Mouse (Mus musculus) ES-E14 (cell line): Measurements from ENCODE around the gene Mrpl48. TPM values are rescaled to one million over a fixed set of nuclear protein-coding genes. Genes with fewer than 3 reads are reported as not detected.

Experiments
- DNase-seq: peaks from one replicate; pipeline ENCODE4 v3.0.0-alpha.2; 2013; ENCODE audit warnings: low read depth, low spot score
- H3K27ac ChIP-seq: 2 replicates; pipeline ENCODE4 v1.5.1; 2012; ENCODE audit warnings: low read depth, mild to moderate bottlenecking, low read length, moderate library complexity, mixed read lengths; ENCODE audit not compliant: poor library complexity, insufficient read depth, severe bottlenecking
- H3K36me3 ChIP-seq: 2 replicates; pipeline ENCODE4 v1.6.1; 2012; ENCODE audit warnings: mild to moderate bottlenecking, low read length, moderate library complexity, mixed read lengths; ENCODE audit not compliant: control insufficient read depth, poor library complexity, insufficient read depth, severe bottlenecking
- H3K4me1 ChIP-seq, 2 experiments: fragments of 150-350 bp in 1 of 2; sonication (generic) in 1 of 2; 2 replicates each; pipeline ENCODE4 v1.6.1; 2012; ENCODE audit warnings: low read length in 2 of 2, mild to moderate bottlenecking in 1 of 2, mixed read lengths in 1 of 2; ENCODE audit not compliant: control insufficient read depth in 2 of 2, insufficient read depth in 2 of 2, poor library complexity in 1 of 2
- H3K4me3 ChIP-seq, 2 experiments: fragments of 150-350 bp in 1 of 2; sonication (generic) in 1 of 2; 2 replicates each; pipeline ENCODE4 v1.5.1; 2012; ENCODE audit warnings: low read length in 2 of 2, low read depth in 1 of 2, mild to moderate bottlenecking in 1 of 2, mixed read lengths in 1 of 2; ENCODE audit not compliant: insufficient read depth in 1 of 2, poor library complexity in 1 of 2, severe bottlenecking in 1 of 2
- H3K9ac ChIP-seq: 2 replicates; pipeline ENCODE4 v1.6.1; 2012; ENCODE audit warnings: low read depth, mild to moderate bottlenecking, low read length, mixed read lengths; ENCODE audit not compliant: poor library complexity, insufficient read depth, severe bottlenecking
- H3K9me3 ChIP-seq: fragments of 150-350 bp; sonication (generic); 2 replicates; pipeline ENCODE4 v1.6.1; 2012; ENCODE audit warnings: low read depth, mild to moderate bottlenecking, low read length; ENCODE audit not compliant: control insufficient read depth, insufficient read depth
- CHD2 ChIP-seq: IDR thresholded peaks from 2 replicates; pipeline ENCODE4 v1.6.1; 2014; ENCODE audit warnings: mild to moderate bottlenecking, low read depth, low read length, inconsistent platforms
- HCFC1 ChIP-seq: IDR thresholded peaks from 2 replicates; pipeline ENCODE4 v1.6.1; 2012; ENCODE audit warnings: low read length, inconsistent platforms, borderline replicate concordance; ENCODE audit not compliant: insufficient read depth
- MAFK ChIP-seq: IDR thresholded peaks from 2 replicates; pipeline ENCODE4 v1.6.1; 2014; ENCODE audit warnings: mild to moderate bottlenecking, low read depth, low read length, inconsistent platforms; ENCODE audit not compliant: insufficient read depth
- ZC3H11A ChIP-seq: IDR thresholded peaks from 2 replicates; pipeline ENCODE4 v1.6.1; 2012; ENCODE audit warnings: low read depth, mild to moderate bottlenecking, inconsistent platforms, low read length, borderline replicate concordance
- ZNF384 ChIP-seq: IDR thresholded peaks from 2 replicates; pipeline ENCODE4 v1.6.1; 2012; ENCODE audit warnings: low read depth, low read length, inconsistent platforms
- in situ Hi-C, 2 experiments: fragments of 600-800 bp; cut with MboI; formaldehyde crosslinking; loops; one replicate each; pipeline ENCODE4 v1.15.1; 2025; ENCODE audit warnings: low sequenced_read_pairs in 2 of 2, inconsistent platforms in 1 of 2; ENCODE audit not compliant: unreplicated experiment in 2 of 2
- total RNA-seq: library from RNA; depleted of rRNA; stranded (reverse); fragments of 300-350 nt; gene quantifications from 2 replicates; pipeline ENCODE4 v1.2.3, GENCODE M21; 2012

Gene Mrpl48
- total RNA-seq, 1 experiment = 30.9 TPM

DNA sequence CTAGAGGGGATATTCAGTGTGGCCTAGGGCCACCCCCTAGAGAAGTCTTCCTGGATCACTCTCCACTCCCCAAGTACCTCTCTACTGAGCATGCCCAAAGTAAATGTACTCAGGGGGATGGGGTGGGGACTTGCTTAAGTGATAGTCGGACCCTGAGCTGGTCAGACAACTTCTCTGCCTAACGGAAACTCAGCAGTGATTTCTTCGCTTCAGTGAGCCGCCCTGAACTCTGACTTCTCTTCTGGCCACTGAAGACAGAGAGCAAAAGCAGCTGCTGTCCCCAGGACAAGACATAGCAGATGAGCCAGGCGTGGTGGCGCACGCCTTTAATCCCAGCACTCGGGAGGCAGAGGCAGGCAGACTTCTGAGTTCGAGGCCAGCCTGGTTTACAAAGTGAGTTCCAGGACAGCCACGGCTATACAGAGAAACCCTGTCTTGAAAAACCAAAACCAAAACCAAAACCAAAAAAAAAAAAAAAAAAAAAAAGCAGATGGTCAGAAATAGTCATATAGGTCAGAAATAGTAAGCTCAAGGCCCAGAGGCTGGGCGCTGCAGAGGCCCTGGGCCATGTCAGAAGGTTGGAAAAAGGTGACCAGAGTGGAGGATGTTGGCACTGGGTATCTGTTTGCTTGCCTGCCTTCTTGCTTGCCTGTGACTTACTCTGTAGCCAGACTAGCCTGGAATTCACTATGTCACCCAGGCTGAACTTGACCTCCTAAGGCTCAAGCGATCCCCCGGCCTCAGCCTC lies 103.2 kb downstream of the Mrpl48 start:
- in situ Hi-C loops = no loop called here
- no peak for TF ChIP-seq ZC3H11A
- no peak for TF ChIP-seq ZNF384
- TF ChIP-seq CHD2 = no peak
- TF ChIP-seq MAFK = no peak
- TF ChIP-seq HCFC1 = no peak
- no peak overlapping the region for H3K4me3 ChIP-seq

DNA sequence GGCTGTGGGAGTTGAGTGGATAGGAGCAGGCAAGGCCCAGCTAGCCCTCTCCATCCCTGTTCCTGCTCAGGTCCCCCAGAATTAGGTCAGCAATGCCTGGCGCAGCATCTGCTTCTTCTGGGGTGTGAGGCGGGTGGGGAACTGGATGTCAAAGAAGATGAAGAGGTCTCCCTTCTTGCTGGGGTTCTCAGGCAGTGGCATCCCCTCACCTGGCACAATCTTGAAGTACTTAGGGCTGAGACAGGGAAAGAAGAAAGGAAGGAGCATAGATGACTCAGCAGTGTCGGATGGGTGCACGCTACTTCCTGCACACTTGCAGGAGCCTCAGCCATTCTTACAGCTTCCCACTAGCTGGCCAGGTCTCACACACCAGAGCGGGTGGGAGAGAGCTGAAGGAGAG lies 105.0 kb downstream of the Mrpl48 start:
- Histone ChIP-seq H3K9me3 (no peaks in the 10 kb centered on the region), H3K9ac (no peak overlapping the region), H3K4me3 (no peak overlapping the region), H3K36me3 (peaks cover 20% of the 10 kb centered on the region), H3K4me1 (peaks cover 2 to 38% of the 10 kb centered on the region in 2 experiments), H3K27ac (peak overlapping the region; percentile 74)
- in situ Hi-C loops = no loop called here
- DNase-seq = no peak
- TF ChIP-seq ZC3H11A (no peak), CHD2 (no peak), HCFC1 (no peak), MAFK (no peak), ZNF384 (no peak)

More for the DNA sequence above, 103.2 kb downstream of the Mrpl48 start:
- Histone ChIP-seq H3K36me3 (peaks cover 2% of the 10 kb centered on the region), H3K9ac (no peak overlapping the region), H3K4me1 (peaks cover 2 to 31% of the 10 kb centered on the region in 2 experiments), H3K27ac (no peak overlapping the region), H3K9me3 (no peaks in the 10 kb centered on the region)
- no peak for DNase-seq

DNA sequence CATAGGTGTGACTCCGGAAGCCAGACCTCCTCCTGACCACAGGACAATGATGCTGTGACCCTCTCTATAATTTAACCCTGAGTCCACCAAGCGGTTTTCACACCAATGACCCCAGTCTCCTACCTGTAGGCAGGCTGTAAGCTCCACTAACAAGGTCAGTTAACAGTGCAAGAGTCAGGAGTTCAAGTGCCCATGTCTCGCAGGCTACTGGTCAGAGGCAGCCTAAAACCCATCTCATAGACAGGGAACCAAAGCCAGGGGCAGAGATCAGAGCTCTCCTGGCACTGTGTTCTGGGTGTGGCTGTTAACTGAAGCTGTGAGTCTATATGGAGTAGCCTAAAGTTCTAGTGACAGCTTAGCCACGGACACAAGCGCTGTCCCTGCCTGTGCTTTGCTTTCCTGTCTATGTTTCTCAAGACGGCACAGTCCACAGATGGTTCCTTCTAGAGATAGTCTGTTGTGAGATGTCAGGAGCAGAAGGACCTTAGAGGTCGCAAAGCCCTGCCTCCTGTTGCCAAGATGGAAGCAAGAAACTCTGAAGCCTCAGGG lies 105.7 kb downstream of the Mrpl48 start:
- in situ Hi-C loops = no loop called here
- no peak for DNase-seq
- Histone ChIP-seq H3K9me3 (no peaks in the 10 kb centered on the region), H3K9ac (no peak overlapping the region; the same call in 1 of the 2 replicates), H3K36me3 (peaks cover 26% of the 10 kb centered on the region), H3K4me1 (peaks cover 6 to 42% of the 10 kb centered on the region in 2 experiments), H3K27ac (peak overlapping the region; percentile 74), H3K4me3 (no peak overlapping the region)
- no peak for TF ChIP-seq ZNF384
- no peak for TF ChIP-seq ZC3H11A
- no peak for TF ChIP-seq MAFK
- no peak for TF ChIP-seq HCFC1

DNA sequence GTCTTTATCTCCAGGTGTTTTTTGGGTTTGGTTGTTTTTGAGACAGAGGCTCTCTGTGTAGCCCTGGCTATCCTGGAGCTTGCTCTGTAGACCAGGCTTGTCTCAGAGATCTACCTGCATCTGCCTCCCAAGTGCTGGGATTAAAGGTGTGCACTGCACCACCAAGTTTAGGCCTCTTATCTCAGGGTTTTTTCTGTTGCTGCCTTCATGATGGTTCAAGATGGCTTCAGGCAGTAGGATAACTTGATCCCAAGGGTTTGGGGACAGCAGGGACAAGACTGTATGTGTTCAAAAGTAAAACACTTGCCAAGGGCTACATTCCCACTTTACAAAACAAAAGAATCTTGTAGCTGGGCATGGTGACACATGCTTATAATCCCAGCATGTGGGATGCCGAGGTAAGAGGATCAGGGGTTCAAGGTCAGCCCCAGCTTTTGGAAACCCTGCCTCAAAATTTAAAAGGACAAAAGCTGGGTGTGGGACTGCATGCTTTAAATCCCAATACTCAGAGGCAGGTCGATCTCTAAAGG lies 106.2 kb downstream of the Mrpl48 start:
- Histone ChIP-seq H3K36me3 (peaks cover 32% of the 10 kb centered on the region), H3K27ac (peak overlapping the region; percentile 86), H3K4me1 (peaks cover 6 to 47% of the 10 kb centered on the region in 2 experiments), H3K4me3 (no peak overlapping the region), H3K9me3 (no peaks in the 10 kb centered on the region), H3K9ac (peak overlapping the region; percentile 34; the same call in 1 of the 2 replicates)
- DNase-seq = no peak
- in situ Hi-C loops = no loop called here
- TF ChIP-seq CHD2 (0 out of 2 replicates have a peak, but pooled peaks have one; percentile 22), ZC3H11A (no peak), ZNF384 (no peak), MAFK (no peak), HCFC1 (no peak)
